10 mouse cellular contexts compared by ENCODE assay signal in genomic region chr14:75375006-75375598, GRCm38 (mm10).
DNase-seq lines count a peak whose midpoint lies in the region; ATAC-seq and TF ChIP-seq lines count a peak whose summit lies in the region.
"Had no signal": no experiment of that assay in that cellular context is flagged by ENCODE, and none has a peak within 500 bp of the region (broad histone marks: within the 10 kb centered on the region; RNA-seq: fewer than 3 reads in every experiment).

No protein-coding gene starts in this region.

- no peaks in the 10 kb centered on the region for H3K9me3 ChIP-seq in hindbrain, embryonic 15.5 days
- no peaks in the 10 kb centered on the region for H3K9me3 ChIP-seq in hindbrain, embryonic 10.5 days
- no peaks in the 10 kb centered on the region for H3K9me3 ChIP-seq in forebrain, embryonic 10.5 days
- H3K9me3 ChIP-seq: heart, embryonic 15.5 days; lung, embryonic 15.5 days had no signal

- no peak overlapping the region for H3K27ac ChIP-seq in hindbrain, embryonic 15.5 days (replicated peaks)
- H3K27ac ChIP-seq in hindbrain, embryonic 10.5 days: no peak overlapping the region
- H3K27ac ChIP-seq in cerebellum, adult 2 months (ENCODE audit: insufficient read depth, low read length): no peak overlapping the region
- H3K27ac ChIP-seq in forebrain, embryonic 10.5 days: no peak overlapping the region
- H3K27ac ChIP-seq: heart, embryonic 15.5 days; lung, embryonic 15.5 days had no signal

- H3K27me3 ChIP-seq in hindbrain, embryonic 15.5 days: no peaks in the 10 kb centered on the region
- peaks cover 7% of the 10 kb centered on the region; the same call in 1 of the 2 replicates for H3K27me3 ChIP-seq in hindbrain, embryonic 10.5 days (ENCODE audit: insufficient read depth, poor library complexity, severe bottlenecking)
- H3K27me3 ChIP-seq in cerebellum, adult 2 months (ENCODE audit: control insufficient read depth, insufficient read depth, low read length): no peaks in the 10 kb centered on the region
- no peaks in the 10 kb centered on the region for H3K27me3 ChIP-seq in forebrain, embryonic 10.5 days (ENCODE audit: poor library complexity, severe bottlenecking)
- H3K27me3 ChIP-seq: heart, embryonic 15.5 days; lung, embryonic 15.5 days had no signal

- TF ChIP-seq POLR2A in cerebellum, adult 2 months (IDR thresholded peaks at IDR 0.05; ENCODE audit: borderline replicate concordance, insufficient read depth, low read length): no peak

- TF ChIP-seq CTCF in cerebellum, adult 2 months (IDR thresholded peaks at IDR 0.05; ENCODE audit: borderline replicate concordance, insufficient read depth, low read depth, low read length): no peak

- no peaks in the 10 kb centered on the region for H3K36me3 ChIP-seq in hindbrain, embryonic 15.5 days
- no peaks in the 10 kb centered on the region for H3K36me3 ChIP-seq in hindbrain, embryonic 10.5 days
- H3K36me3 ChIP-seq in forebrain, embryonic 10.5 days (replicated peaks): no peaks in the 10 kb centered on the region
- H3K36me3 ChIP-seq: heart, embryonic 15.5 days; lung, embryonic 15.5 days had no signal

- no peak overlapping the region for H3K4me3 ChIP-seq in hindbrain, embryonic 15.5 days
- no peak overlapping the region for H3K4me3 ChIP-seq in hindbrain, embryonic 10.5 days
- no peak overlapping the region for H3K4me3 ChIP-seq in cerebellum, adult 2 months (replicated peaks; ENCODE audit: insufficient read depth, low read depth, low read length)
- no peak overlapping the region for H3K4me3 ChIP-seq in forebrain, embryonic 10.5 days
- H3K4me3 ChIP-seq: heart, embryonic 15.5 days; lung, embryonic 15.5 days had no signal

- no peaks in the 10 kb centered on the region for H3K4me1 ChIP-seq in hindbrain, embryonic 15.5 days (replicated peaks)
- peaks cover 16% of the 10 kb centered on the region; the same call in 1 of the 2 replicates for H3K4me1 ChIP-seq in hindbrain, embryonic 10.5 days (replicated peaks)
- H3K4me1 ChIP-seq in cerebellum, adult 2 months (ENCODE audit: control insufficient read depth, insufficient read depth, low read length): no peaks in the 10 kb centered on the region
- H3K4me1 ChIP-seq in forebrain, embryonic 10.5 days: peaks cover 23% of the 10 kb centered on the region
- H3K4me1 ChIP-seq: heart, embryonic 15.5 days; lung, embryonic 15.5 days had no signal

- WGBS in hindbrain, embryonic 15.5 days: 49% methylated on average over 11 of the region's 11 CpGs
- WGBS in hindbrain, embryonic 10.5 days: 74% methylated on average over 11 of the region's 11 CpGs
- WGBS in cerebellum, adult 2 months: 19% methylated on average over 11 of the region's 11 CpGs
- WGBS in forebrain, embryonic 10.5 days: 70% methylated on average over 11 of the region's 11 CpGs

- H3K9ac ChIP-seq in hindbrain, embryonic 15.5 days: no peak overlapping the region
- H3K9ac ChIP-seq: heart, embryonic 15.5 days; lung, embryonic 15.5 days had no signal

- DNase-seq in hindbrain, embryonic 10.5 days (ENCODE audit: low spot score): no peak
- peak; percentile 32 to 51 for DNase-seq in cerebellum, adult 2 months
- peak; percentile 18 to 66 for DNase-seq in frontal cortex, adult 2 months (ENCODE audit: extremely low spot score in 1 of 2, low spot score in 1 of 2)
- DNase-seq in left cerebral cortex, postnatal 36 days (ENCODE audit: low spot score in 2 of 2): peak; percentile 37 to 44
- DNase-seq in forebrain, embryonic 10.5 days (ENCODE audit: extremely low spot score, low spot score): no peak
- DNase-seq in natural killer cell, adult 2 months (ENCODE audit: low spot score in 2 of 2): no peak

- intact Hi-C loops in left cerebral cortex, postnatal 36 days (cut with DNase I): no loop called here

- ATAC-seq in hindbrain, embryonic 15.5 days (ENCODE audit: low FRiP score, low read depth): peak; percentile 53; the same call in 1 of the 2 replicates
- no peak for ATAC-seq in inflammation-experienced regulatory T-cells, adult 6 months

- H3K4me2 ChIP-seq in hindbrain, embryonic 15.5 days: no peak overlapping the region
- H3K4me2 ChIP-seq: heart, embryonic 15.5 days; lung, embryonic 15.5 days had no signal

Comparison
In these comparisons a context has a peak if more than half of its experiments do, and no peak if none do; other contexts are left out.
1. DNase-seq: peak in cerebellum, adult 2 months (2 of 2), frontal cortex, adult 2 months (2 of 2) and left cerebral cortex, postnatal 36 days (2 of 2); none in hindbrain, embryonic 10.5 days (single experiment), forebrain, embryonic 10.5 days (single experiment) and natural killer cell, adult 2 months (0 of 2).